Mouse (Mus musculus): ENCODE data around the gene Vav1. TPM values are rescaled to one million over a fixed set of nuclear protein-coding genes. Genes with fewer than 3 reads are reported as not detected.

Gene Vav1
- polyA plus RNA-seq, 1 experiment: 12.3 TPM

DNA sequence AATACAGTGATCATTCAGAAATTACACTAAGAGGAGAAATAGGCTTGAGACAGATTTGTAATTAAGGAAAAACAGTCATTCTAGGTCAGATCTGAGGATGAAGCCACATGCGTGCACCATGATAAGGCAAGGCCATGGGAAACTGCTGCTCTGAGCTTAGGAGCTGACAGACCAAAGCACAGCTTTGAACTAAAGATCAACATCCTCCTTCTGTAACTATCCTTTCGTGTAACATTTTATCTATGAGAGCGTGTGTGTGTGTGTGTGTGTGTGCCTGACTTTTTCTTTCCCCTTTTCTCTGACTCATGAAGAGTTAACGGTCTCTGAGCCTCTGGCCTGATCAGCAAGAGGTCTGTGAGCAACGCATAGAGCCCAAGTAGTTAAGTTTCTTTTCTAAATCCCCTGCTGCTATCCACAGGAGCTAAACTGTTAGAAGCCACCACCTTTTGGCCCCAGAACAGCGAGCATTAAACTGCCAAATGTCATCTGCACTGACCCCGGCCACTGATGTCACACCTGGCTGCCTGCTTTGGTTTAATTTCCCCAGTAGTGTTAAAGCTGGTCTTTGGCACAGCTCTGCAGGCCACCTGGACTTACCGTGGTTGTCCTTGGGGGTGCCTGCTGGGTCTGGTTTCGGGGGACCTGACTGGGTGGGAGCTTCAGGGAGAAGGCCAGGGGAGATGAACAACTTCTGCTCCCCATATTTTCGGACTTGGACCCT lies 35.1 kb upstream of the Vav1 start:
- 69% methylated on average over 10 of the region's 10 CpGs for WGBS
- peaks cover 7% of the 10 kb centered on the region for H3K4me1 ChIP-seq (ENCODE audit: control insufficient read depth, insufficient read depth, low read length)
- H3K4me3 ChIP-seq (replicated peaks; ENCODE audit: extremely low read depth, low read depth, low read length): no peak overlapping the region
- TF ChIP-seq POLR2A (IDR thresholded peaks at IDR 0.05; ENCODE audit: borderline replicate concordance, extremely low read depth, low read depth, low read length): no peak
- no peak for TF ChIP-seq CTCF (IDR thresholded peaks at IDR 0.05; ENCODE audit: insufficient read depth, low read length)
- no peak for DNase-seq

DNA sequence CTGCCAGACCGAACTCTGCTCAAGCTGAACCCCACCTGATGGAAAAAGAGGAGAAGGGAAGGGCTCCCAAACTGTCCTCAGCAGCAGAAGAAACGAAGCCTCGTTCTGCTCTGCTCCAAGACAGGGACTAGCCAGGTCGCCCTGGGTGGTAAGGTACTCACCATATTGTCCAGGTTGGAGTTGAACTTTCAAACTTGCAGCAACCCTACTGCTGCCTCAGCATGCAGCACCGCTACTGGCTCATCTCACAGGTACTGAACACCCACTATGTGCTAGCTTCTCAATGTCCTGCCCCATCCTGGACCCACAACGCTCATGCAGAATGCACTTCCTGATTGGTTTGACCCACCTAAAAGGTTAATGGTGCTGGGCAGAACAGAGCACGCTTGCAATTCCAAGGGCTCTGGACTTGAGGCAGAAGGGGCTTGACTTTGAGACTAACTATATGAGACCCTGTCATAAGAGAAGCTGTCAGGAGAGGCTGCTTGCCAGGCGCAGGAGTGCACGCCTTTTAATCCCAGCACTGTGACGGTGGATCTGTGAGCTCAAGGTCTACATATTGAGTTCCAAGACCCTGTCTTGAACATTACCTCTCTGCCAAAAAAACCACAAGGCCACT lies 33.5 kb upstream of the Vav1 start:
- no peak for DNase-seq
- TF ChIP-seq POLR2A (IDR thresholded peaks at IDR 0.05; ENCODE audit: borderline replicate concordance, extremely low read depth, low read depth, low read length): no peak
- TF ChIP-seq CTCF (IDR thresholded peaks at IDR 0.05; ENCODE audit: insufficient read depth, low read length): no peak
- peaks cover 8% of the 10 kb centered on the region for H3K4me1 ChIP-seq (ENCODE audit: control insufficient read depth, insufficient read depth, low read length)
- 87% methylated on average over 10 of the region's 10 CpGs for WGBS
- H3K4me3 ChIP-seq (replicated peaks; ENCODE audit: extremely low read depth, low read depth, low read length): no peak overlapping the region

DNA sequence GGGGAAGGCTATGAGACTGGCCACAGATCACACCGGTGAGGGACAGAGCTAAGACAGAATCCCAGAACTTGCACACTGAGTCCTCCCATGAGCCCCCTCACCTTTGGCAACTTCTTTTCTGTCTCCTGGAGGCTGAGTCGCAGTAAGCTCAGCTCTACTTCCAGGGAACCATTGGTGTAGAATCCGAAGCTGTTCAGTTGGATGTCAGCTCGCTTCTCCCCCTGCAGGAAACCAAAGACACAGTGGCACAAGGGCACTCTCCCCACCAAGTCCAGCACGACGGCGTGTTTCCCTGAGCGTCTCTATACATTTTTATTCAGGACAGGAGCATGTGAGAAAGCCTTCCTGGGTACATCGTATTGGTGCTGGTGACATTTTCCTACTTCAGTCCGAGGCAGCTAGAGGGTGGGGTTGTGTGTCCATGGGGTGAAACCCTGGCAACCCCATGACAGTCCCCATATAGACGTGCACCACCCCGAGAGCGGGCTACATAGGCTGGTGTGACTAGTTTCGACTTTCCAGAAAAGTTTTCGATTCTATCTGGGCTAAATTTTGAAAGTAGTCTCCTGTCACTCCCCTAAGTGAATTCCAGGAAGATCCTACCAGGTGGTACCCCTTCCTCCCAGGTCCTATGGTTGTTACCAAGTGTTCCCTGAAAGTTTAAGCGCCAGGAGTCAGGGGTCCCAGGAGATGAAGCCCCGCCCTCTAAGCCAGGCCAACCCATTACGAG lies 32.1 kb upstream of the Vav1 start:
- DNase-seq: no peak
- WGBS: 3% methylated on average over 18 of the region's 18 CpGs
- TF ChIP-seq CTCF (IDR thresholded peaks at IDR 0.05; ENCODE audit: insufficient read depth, low read length): no peak
- TF ChIP-seq POLR2A (IDR thresholded peaks at IDR 0.05; ENCODE audit: borderline replicate concordance, extremely low read depth, low read depth, low read length): no peak
- Histone ChIP-seq H3K4me3 (replicated peaks; ENCODE audit: extremely low read depth, low read depth, low read length) (peak overlapping the region; percentile 87), H3K4me1 (ENCODE audit: control insufficient read depth, insufficient read depth, low read length) (peaks cover 8% of the 10 kb centered on the region)

DNA sequence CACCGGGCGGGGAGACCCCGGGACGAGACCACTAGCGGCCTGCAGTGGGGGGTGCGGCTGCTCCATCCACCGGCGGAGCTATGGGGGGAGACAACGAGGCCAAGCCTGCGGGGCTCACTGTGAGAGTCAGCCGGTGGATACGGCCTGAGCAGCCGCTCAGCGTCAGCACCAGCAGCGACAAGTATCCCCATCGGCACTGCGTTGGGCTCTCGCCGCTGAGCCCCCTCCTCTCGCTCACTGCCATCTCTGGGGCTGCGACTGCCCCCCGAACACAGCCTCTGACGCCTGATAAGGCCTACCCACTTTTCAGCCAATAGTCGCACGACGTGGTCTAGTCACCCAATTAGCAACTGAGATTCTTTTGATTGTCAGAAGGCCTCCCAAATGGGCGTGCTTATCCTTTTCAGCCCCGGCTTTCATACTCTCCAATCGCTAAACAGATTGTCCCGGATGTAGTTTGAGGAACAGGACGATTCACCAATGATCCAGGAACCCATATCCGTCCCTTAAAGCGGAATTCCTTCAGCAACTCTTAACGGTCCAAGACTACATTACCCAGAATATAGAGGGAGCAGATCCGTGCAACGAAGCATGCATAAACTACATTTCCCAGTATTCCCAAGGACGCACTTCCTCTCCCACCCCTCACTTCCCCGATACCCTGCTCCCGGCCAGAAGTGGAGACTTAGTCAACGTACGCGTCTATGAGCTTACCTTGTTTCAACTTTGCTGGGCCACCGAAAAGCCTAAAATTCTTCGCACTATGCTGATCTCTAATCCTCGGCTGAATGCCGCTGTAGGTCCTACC lies 31.3 kb upstream of the Vav1 start:
- no peak for TF ChIP-seq CTCF (IDR thresholded peaks at IDR 0.05; ENCODE audit: insufficient read depth, low read length)
- TF ChIP-seq POLR2A (IDR thresholded peaks at IDR 0.05; ENCODE audit: borderline replicate concordance, extremely low read depth, low read depth, low read length): peak; percentile 95; the same call in 1 of the 2 replicates
- WGBS: under 1% methylated on average over 46 of the region's 46 CpGs

DNA sequence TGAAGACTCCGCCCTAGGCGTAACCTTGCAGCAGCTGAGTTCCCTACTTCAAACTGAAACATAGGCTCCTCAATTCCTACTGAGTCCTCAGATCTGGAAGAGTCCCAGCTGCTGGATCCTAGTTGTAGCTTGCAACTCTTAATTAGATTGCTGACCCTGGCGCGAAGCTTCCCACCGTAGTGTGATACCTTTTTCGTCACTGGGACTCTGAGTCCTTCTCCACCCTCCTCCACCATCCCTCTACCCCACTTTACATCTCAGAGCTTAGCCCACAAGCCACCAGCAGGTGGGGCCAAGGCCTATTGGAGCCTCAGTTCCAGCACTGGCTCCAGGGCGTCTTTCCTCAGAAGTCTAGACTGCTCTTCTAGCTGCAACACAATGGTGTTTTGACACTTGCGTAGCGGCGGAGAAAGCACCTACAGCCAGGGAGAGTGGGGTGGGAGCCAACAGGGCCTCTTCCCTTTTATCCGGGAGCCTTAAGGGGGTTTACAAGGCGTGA lies 30.6 kb upstream of the Vav1 start, which contains the start of gene Gpr108:
Gpr108 (minus strand) TSS at position 246 of the 499 bp plus-strand sequence.
- TF ChIP-seq CTCF (IDR thresholded peaks at IDR 0.05; ENCODE audit: insufficient read depth, low read length): peak; percentile 76
- peak; percentile 28; the same call in 1 of the 2 replicates for TF ChIP-seq POLR2A (IDR thresholded peaks at IDR 0.05; ENCODE audit: borderline replicate concordance, extremely low read depth, low read depth, low read length)

More for the DNA sequence above, 31.3 kb upstream of the Vav1 start:
- Histone ChIP-seq H3K4me3 (replicated peaks; ENCODE audit: extremely low read depth, low read depth, low read length) (peak overlapping the region; percentile 95), H3K4me1 (ENCODE audit: control insufficient read depth, insufficient read depth, low read length) (peaks cover 8% of the 10 kb centered on the region)
- peak; percentile 88 for DNase-seq

DNA sequence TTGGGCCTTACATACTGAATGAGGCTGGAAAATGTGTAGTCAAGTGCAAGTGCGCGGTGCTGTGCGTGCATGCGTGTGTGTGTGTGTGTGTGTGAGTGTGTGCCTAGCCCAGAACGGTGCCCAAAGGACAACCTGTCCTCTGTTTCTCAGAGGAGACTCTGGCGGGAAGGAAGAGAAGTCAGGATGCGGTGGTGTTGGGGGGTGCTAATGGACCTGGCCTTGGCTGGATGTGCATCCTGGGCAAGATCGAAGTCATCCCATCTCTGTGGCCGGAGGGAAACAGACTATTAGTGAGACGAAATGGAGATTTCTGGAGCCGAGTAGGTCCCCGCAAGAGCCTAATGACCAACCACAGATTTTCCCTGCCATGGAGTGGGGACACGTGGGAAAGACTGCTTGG lies 30.1 kb upstream of the Vav1 start:
- Histone ChIP-seq H3K4me3 (replicated peaks; ENCODE audit: extremely low read depth, low read depth, low read length) (peak overlapping the region; percentile 51), H3K4me1 (ENCODE audit: control insufficient read depth, insufficient read depth, low read length) (peaks cover 8% of the 10 kb centered on the region)
- no peak for TF ChIP-seq POLR2A (IDR thresholded peaks at IDR 0.05; ENCODE audit: borderline replicate concordance, extremely low read depth, low read depth, low read length)
- TF ChIP-seq CTCF (IDR thresholded peaks at IDR 0.05; ENCODE audit: insufficient read depth, low read length): no peak
- peak; percentile 39 for DNase-seq
- 4% methylated on average over 13 of the region's 13 CpGs for WGBS

More for the DNA sequence above, 30.6 kb upstream of the Vav1 start, which contains the start of gene Gpr108:
- peaks cover 8% of the 10 kb centered on the region for H3K4me1 ChIP-seq (ENCODE audit: control insufficient read depth, insufficient read depth, low read length)
- peak within 1 kb of the TSS; percentile 95 for H3K4me3 ChIP-seq (replicated peaks; ENCODE audit: extremely low read depth, low read depth, low read length)
- peak; percentile 77 for DNase-seq
- WGBS: 0% methylated on average over 12 of the region's 12 CpGs

DNA sequence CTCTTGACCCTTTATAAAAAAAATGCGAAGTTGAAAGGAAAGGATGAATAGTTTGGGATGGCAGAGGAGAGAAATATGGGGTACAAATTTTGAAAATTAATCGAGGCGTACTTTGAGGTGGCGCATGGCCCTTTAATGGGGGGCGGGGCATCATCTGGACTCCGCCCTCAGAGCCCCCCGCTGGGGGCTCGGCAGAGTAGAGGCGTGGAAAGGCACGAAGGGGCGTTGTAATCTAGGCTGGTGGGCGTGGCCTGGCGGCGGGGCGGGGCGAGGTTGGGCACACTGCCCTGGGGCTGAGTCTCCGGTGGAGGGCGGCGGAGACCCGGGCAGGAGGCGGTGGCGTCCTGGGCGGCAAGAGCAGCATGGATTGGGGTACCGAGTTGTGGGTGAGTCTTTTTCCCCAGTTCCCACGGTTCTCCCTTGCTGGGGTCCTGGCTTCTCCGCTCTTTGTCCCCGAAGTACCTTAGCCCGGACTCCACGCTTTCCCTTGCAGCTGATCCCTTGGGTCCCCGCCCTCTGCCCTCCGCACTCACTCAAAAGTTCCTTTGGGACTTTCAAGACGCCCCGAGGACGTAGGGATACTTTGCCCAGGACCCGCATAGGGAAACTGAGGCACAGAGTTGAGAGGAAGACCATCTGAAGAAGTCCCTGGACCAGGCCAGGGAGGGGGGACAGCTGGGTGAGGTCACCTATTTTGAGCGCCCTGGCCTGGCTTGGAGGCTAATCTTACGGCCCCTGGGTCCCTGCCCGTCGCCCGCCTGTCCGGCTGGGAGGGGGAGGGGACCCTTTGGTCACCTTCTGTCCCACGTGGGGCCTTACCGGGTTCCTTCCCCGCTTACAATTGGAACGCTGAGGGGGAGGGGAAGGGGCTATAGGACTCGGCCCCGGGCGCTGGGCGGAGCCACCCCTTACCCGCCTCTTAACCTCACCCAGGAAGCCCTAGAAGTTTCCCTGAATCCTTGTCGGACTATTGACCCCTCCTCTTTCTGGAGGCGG lies 29.4 kb upstream of the Vav1 start, which contains the start of gene Trip10:
Trip10 (plus strand) TSS at position 270 of the 996 bp plus-strand sequence.
- TF ChIP-seq POLR2A (IDR thresholded peaks at IDR 0.05; ENCODE audit: borderline replicate concordance, extremely low read depth, low read depth, low read length) (peak; percentile 86; the same call in 1 of the 2 replicates), CTCF (IDR thresholded peaks at IDR 0.05; ENCODE audit: insufficient read depth, low read length) (no peak)

More for the DNA sequence above, 29.4 kb upstream of the Vav1 start, which contains the start of gene Trip10:
- DNase-seq: peak; percentile 99
- peak within 1 kb of the TSS; percentile 95 for H3K4me3 ChIP-seq (replicated peaks; ENCODE audit: extremely low read depth, low read depth, low read length)
- peaks cover 8% of the 10 kb centered on the region for H3K4me1 ChIP-seq (ENCODE audit: control insufficient read depth, insufficient read depth, low read length)
- under 1% methylated on average over 52 of the region's 52 CpGs for WGBS
